Mouse (Mus musculus) G1E (cell line): Measurements from ENCODE around the gene Nav3. TPM values are rescaled to one million over a fixed set of nuclear protein-coding genes. Genes with fewer than 3 reads are reported as not detected.

Experiments used
- ATAC-seq: 2 replicates; pipeline ENCODE4 v1.8.0; 2016; ENCODE audit warnings: mild to moderate bottlenecking; ENCODE audit not compliant: insufficient number of reproducible peaks, poor library complexity, low FRiP score, severe bottlenecking; ENCODE audit errors: extremely low read depth
- DNase-seq: peaks from one replicate; pipeline ENCODE4 v3.0.0; 2012; ENCODE audit warnings: low spot score
- H3K27me3 ChIP-seq: 2 replicates; pipeline ENCODE4 v1.6.1; 2012; ENCODE audit warnings: mild to moderate bottlenecking, low read length, inconsistent platforms; ENCODE audit not compliant: insufficient read depth
- H3K36me3 ChIP-seq: replicated peaks from 2 replicates; pipeline ENCODE3; 2012; ENCODE audit warnings: mild to moderate bottlenecking, inconsistent platforms
- H3K4me1 ChIP-seq: 2 replicates; pipeline ENCODE4 v1.6.1; 2012; ENCODE audit warnings: low read depth, low read length, inconsistent platforms, mixed read lengths; ENCODE audit not compliant: insufficient read depth
- H3K4me3 ChIP-seq: 2 replicates; pipeline ENCODE4 v1.5.1; 2012; ENCODE audit warnings: low read depth, mild to moderate bottlenecking, inconsistent platforms, low read length, moderate library complexity, mixed read lengths
- H3K9me3 ChIP-seq: replicated peaks from 2 replicates; pipeline ENCODE4 v1.6.1; 2012; ENCODE audit warnings: inconsistent platforms
- CTCF ChIP-seq: IDR thresholded peaks from 2 replicates; pipeline ENCODE4 v1.5.1; 2012; ENCODE audit warnings: low read depth, low read length, inconsistent platforms, mixed read lengths
- GATA1 ChIP-seq: IDR thresholded peaks from 2 replicates; pipeline ENCODE4 v1.6.1; 2012; ENCODE audit warnings: borderline replicate concordance, low read length, inconsistent platforms, mixed read lengths
- GATA2 ChIP-seq: IDR thresholded peaks from 2 replicates; pipeline ENCODE4 v1.6.1; 2012; ENCODE audit warnings: low read depth, low read length, inconsistent platforms, borderline replicate concordance
- POLR2AphosphoS5 ChIP-seq: IDR thresholded peaks from 2 replicates; pipeline ENCODE4 v1.6.1; 2012; ENCODE audit warnings: low read depth, low read length, inconsistent platforms; ENCODE audit not compliant: insufficient replicate concordance
- TAL1 ChIP-seq: conservative IDR thresholded peaks from 2 replicates; pipeline ENCODE4 v1.6.1; 2012; ENCODE audit warnings: low read depth, low read length, inconsistent platforms, mixed read lengths
- polyA plus RNA-seq: library from polyadenylated mRNA; stranded (reverse); fragments of >175 nt; gene quantifications from 2 replicates; pipeline ENCODE4 v1.2.3, GENCODE M21; 2012
- total RNA-seq, 2 experiments: library from RNA; stranded (forward) in 1 of 2; stranded (reverse) in 1 of 2; fragments of 200-1000 nt in 1 of 2; fragments of >200 nt in 1 of 2; fragmentation: Nextera tagmentation in 1 of 2; gene quantifications; 2 replicates each; pipeline ENCODE4 v1.2.3; 2014 to 2017

The Nav3 gene
- total and polyA plus RNA-seq, 3 experiments = 0.22 TPM; not detected in 2

DNA sequence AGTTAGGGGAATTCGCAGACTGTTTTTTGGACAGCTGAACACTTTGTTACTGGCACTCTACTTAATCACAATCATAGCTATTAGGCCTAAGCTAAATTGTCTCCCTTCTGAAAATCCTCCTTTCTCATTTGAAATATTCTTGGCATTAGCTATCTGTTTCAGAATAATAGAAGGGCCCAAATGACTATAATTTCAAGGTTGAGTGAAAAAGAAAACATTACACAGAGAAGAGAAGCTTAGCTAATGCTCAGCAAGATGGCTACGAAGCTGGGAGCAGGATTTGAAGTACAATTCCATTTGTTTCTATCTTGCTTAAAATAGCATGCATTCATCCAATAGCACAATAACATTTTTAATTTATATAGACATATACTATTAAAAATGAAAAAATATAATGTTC lies 667.3 kb downstream of the Nav3 start:
- H3K9me3 ChIP-seq = peaks cover 8% of the 10 kb centered on the region; the same call in 1 of the 2 replicates
- H3K4me1 ChIP-seq = no peaks in the 10 kb centered on the region
- H3K4me3 ChIP-seq = no peak overlapping the region
- no peaks in the 10 kb centered on the region for H3K27me3 ChIP-seq
- DNase-seq (no peak), ATAC-seq (no peak)
- H3K36me3 ChIP-seq = no peaks in the 10 kb centered on the region
- TF ChIP-seq POLR2AphosphoS5 = no peak
- TF ChIP-seq TAL1 = no peak
- no peak for TF ChIP-seq GATA2

DNA sequence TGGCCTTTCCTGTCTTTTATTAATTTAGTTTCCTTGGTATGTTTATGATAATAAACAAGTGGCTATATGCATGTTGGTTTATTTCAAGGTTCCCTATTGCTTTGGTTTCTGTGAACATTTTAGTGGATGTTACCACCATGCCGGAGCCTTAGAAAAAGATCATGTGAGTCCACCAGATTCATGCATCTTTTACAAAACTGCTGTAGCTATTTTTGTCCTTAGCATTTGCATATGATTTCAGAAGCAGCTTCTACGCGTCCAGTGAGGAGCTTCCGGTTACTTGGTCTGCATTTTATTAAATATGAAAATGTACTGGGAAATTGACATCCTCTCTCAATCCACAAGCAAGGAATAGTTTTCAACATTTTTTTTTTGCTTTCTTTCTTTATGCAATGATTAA lies 676.9 kb downstream of the Nav3 start:
- ATAC-seq = no peak

DNA sequence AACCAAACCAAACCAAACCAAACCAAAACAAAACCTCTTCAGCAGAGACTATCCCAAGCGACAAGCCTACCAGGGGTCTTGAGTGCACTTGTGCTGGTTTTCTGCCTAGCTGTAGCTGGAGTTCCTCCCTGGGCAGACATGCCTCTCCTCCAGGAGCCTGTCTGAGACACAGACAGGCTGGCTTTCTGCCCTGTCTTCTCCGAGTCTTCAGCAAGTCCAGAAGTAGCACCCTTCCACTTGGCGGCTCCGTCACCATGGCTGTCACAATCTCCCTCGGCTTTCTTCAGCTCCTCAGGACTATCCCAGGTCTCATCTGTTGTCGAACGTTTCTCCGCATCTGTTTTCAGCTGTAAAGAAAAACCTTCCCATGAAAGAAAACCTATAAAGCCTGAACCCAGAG lies 686.9 kb downstream of the Nav3 start:
- DNase-seq = no peak
- no peak for TF ChIP-seq CTCF
- no peak for TF ChIP-seq GATA1
- TF ChIP-seq GATA2 = no peak
- TF ChIP-seq TAL1 = no peak
- TF ChIP-seq POLR2AphosphoS5 = no peak
- peaks cover 21% of the 10 kb centered on the region for H3K9me3 ChIP-seq
- H3K36me3 ChIP-seq = no peaks in the 10 kb centered on the region
- no peaks in the 10 kb centered on the region for H3K4me1 ChIP-seq
- no peak for ATAC-seq
- no peak overlapping the region for H3K4me3 ChIP-seq
- no peaks in the 10 kb centered on the region for H3K27me3 ChIP-seq

More for the DNA sequence above, 676.9 kb downstream of the Nav3 start:
- Histone ChIP-seq H3K4me1 (no peaks in the 10 kb centered on the region), H3K9me3 (no peaks in the 10 kb centered on the region; the same call in 1 of the 2 replicates), H3K27me3 (no peaks in the 10 kb centered on the region), H3K4me3 (no peak overlapping the region), H3K36me3 (no peaks in the 10 kb centered on the region)
- DNase-seq = no peak
- TF ChIP-seq CTCF (no peak), GATA1 (no peak), POLR2AphosphoS5 (no peak), TAL1 (no peak), GATA2 (no peak)

DNA sequence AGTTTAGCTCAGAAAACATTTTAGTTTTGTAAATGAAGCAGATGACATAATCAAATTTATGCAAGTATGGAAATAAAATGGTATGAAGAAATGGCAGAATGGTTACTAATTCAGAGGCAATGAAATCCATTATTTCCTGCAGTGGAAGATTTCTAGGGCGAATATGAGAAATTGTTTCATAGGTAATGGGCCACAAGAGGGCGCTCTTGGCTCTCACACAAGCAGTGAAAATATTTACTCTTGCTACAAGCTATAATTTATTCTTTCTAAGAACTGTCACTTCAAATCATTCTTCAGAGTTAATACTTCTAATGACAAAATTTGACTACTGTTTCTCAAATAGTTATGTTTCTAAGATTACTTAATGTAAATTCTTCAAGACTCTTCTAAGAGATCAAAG lies 690.4 kb downstream of the Nav3 start:
- no peak overlapping the region for H3K4me3 ChIP-seq
- no peaks in the 10 kb centered on the region for H3K27me3 ChIP-seq
- no peaks in the 10 kb centered on the region for H3K36me3 ChIP-seq
- H3K4me1 ChIP-seq = no peaks in the 10 kb centered on the region
- TF ChIP-seq GATA2 = no peak
- TF ChIP-seq GATA1 = no peak
- no peak for TF ChIP-seq TAL1
- TF ChIP-seq POLR2AphosphoS5 = no peak
- TF ChIP-seq CTCF = no peak
- no peak for ATAC-seq
- H3K9me3 ChIP-seq = peaks cover 23% of the 10 kb centered on the region
- no peak for DNase-seq

DNA sequence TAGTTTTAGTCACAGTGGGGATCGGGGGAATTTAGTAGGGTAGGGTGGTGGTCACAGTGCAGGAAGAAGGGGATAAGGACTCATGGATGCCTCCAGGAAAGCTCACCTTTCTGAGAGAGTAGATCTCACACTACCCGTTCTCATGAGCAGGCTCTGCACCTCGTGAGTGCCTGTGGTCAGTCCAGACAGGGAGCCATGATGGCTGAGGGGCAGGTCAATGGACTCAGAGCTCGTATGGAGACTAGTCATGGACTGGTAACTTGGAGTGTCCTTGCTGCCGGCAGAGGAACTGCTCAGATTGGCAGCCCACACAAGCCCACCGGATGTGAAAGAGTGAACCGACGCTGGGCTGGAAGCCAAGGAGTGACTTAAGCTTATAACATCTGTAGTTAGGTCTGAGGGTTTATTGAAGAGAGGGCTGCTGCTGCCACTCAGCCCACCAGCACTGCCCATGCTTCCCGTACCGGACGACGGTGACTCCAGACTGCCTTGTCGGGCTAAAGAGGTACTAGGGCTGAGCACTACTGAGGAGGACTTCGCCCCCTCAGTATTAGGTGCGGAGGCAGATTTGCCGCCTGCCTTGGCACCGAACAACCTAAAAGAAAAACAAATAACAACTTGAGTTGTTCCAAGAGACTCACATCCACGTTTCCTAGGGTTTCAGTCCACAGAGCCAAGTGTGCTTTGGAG lies 691.4 kb downstream of the Nav3 start:
- ATAC-seq (no peak), DNase-seq (no peak)
- Histone ChIP-seq H3K4me3 (no peak overlapping the region), H3K27me3 (no peaks in the 10 kb centered on the region), H3K9me3 (peaks cover 18% of the 10 kb centered on the region), H3K36me3 (no peaks in the 10 kb centered on the region), H3K4me1 (no peaks in the 10 kb centered on the region)
- TF ChIP-seq TAL1 (no peak), GATA2 (no peak), GATA1 (no peak), POLR2AphosphoS5 (no peak), CTCF (no peak)

DNA sequence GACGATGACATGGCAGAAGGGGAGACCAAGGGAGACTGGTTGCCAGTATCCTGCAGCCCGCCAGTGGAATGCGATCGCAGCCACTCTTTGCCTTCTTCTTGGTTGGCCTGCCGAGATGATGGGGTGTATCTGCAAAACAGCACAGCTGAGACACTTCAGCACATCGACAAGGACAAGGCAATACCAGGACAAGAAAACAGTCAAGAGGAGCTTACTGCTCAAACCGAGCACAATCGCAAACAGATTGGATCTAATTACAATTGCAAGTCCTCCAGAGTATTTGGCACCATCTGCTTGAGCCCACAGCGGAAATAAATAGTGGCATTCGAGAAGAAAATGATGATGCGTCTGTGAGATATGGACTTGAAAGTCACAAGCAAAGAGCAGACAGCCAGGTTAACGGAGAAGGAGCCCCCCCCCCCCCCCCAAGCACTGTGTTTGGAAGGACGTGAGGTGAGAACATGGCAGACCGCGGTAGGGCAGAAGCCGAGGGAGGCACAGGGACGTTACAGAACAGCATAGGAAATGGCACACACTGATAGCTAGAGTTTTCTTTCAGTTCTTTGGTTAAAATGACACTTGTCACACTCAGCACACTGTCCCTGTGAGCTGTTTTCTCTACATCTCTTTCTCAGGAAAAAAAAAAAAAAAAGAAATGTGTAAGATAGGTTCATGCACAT lies 696.9 kb downstream of the Nav3 start:
- ATAC-seq = no peak
- TF ChIP-seq TAL1 (no peak), GATA1 (no peak), CTCF (no peak), GATA2 (no peak), POLR2AphosphoS5 (no peak)
- no peak for DNase-seq
- Histone ChIP-seq H3K4me3 (no peak overlapping the region), H3K27me3 (no peaks in the 10 kb centered on the region), H3K9me3 (peaks cover 10% of the 10 kb centered on the region), H3K36me3 (no peaks in the 10 kb centered on the region), H3K4me1 (no peaks in the 10 kb centered on the region)
